Mouse (Mus musculus) brain, embryonic 18.5 days (tissue): ENCODE data around the gene Tmigd3.
"Not testable (repeated sequence)": the region's sequence is repeated elsewhere in the genome, so short reads cannot be mapped to it uniquely, and the experiment has no call there.

Experiments used
- DNase-seq: peaks from one replicate; pipeline ENCODE4 v3.0.0-alpha.2; 2012; ENCODE audit warnings: low read depth, low spot score

Gene Tmigd3

DNA sequence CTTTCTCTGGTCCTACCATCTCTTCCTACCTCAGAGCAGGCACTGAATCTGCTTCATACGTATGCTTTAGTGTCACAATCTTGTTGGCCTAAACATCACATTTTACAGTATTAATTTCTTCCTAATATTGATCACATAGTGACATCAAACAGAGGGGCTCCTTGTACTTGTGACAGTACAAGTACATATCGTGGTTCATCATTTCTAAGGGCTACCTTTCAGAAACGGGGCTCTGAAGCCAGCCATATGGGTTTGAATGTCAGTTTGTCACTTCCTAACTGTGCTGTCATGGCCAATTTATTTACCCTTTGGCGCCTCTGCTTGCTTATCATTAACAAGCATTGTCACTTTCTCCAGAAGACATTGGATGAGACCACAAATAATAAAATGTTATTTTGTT lies 30.8 kb downstream of the Tmigd3 start:
- no peak for DNase-seq

DNA sequence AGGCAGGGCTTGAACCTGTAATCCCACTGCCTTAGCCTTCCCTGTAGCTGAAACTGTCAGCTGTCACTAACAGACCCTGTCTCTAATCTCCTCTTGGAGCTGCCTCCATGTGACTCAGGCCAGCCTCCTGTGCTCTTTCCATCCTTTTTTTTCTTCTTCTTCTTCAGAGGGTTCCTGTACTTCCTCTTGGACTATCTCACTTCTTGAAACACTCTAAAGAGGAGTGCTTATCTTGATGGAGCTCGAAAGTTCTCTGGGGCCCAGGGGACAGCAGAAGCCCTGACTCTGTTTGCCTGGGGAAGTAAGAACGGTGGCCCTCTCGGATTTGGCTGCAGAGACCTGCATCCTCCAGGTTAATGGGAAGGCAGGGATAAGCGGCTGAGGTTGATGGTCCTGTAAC lies 33.5 kb downstream of the Tmigd3 start:
- DNase-seq, result no peak

DNA sequence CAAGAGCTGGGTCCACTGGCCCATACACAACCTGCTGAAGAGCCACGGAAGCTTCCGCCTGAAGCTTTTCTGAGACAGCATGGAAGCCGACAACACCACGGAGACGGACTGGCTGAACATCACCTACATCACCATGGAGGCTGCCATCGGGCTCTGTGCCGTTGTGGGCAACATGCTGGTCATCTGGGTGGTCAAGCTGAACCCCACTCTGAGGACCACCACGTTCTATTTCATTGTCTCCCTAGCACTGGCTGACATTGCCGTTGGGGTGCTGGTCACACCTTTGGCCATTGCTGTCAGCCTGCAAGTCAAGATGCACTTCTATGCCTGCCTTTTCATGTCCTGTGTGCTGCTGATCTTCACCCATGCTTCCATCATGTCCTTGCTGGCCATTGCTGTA lies 34.0 kb downstream of the Tmigd3 start:
- no peak for DNase-seq

DNA sequence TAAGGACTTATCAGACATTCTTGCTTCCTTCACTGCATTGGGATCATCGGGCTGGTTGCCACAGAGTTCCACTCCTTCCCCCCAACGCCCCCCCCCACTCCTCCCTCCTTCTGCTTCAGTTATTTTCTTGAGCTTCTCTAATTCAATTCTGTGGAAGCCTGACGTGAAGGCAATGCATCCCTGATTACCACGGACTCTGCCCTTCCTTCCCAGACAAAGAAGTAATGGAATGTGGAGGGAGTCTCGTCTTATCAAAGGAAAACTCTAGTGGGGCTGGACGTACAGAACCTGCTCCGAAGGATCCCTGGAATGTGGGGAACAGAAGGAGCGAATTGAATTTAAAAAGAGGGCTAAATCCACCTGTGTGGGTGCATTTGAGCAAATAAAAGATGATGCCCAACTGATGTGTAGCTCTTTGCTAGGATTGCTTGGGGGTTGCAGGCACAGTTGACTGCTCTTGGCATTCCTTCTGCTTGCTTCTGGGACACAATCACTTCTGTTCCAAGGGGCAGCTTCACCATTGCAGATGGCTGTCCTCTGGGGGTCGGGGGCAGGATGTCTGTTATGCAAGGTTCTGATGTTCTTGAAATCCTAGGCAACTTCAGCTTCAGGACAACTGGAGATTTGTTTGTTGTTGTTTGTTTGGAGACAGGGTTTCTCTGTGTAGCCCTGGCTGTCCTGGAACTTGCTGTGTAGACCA lies 37.4 kb downstream of the Tmigd3 start:
- DNase-seq, result no peak

DNA sequence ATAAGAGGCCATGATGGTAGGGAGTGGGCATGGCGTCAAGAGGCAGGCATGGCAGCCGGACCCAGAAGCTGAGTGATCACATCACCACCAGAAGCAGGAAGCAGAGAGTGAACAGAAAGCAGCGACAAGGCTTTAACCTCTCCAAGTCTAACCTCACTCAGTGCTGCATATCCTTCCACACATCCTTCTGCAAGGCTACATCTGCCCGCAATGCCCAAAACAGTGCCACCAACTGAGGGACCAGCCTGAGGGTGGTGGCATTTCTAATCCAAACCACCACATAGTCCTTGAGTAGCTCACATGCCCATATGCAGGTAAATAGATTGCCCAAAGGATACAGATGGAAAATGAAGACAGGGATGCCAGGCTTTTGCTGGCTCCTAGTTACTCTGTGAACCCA lies 38.3 kb downstream of the Tmigd3 start:
- DNase-seq, result no peak

DNA sequence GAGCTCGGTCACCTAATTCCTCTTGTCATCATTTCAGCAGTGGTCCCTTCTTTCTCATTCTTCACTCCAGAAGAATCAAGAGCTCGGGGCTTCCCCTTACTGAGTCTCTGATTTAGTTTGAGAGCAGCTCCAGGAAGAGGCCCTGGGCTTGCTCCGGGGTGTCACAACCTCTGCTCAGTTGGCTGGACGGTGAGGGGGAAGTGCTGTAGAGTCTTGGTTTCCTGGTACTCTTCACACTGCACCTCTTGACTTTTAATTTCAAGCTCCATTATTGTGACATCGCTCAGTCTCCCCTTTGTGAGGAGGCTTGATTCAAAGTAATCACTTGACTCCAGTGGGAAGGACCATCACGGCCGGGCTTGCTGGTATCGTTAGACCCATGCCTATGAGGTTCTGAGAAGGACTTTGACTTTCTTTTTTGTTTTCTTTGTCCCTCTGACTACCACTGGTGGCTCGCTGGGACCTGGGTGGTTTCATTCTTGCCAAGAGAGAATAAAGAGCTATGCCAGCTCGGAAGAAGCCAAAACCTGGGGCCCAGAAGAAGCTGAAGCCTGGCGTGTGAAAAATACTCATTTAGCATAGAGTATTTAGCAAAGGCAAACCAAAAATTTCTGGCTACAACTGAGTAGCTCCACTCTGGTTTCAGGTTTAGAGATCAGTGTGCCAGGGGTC lies 40.0 kb downstream of the Tmigd3 start:
- no peak for DNase-seq

DNA sequence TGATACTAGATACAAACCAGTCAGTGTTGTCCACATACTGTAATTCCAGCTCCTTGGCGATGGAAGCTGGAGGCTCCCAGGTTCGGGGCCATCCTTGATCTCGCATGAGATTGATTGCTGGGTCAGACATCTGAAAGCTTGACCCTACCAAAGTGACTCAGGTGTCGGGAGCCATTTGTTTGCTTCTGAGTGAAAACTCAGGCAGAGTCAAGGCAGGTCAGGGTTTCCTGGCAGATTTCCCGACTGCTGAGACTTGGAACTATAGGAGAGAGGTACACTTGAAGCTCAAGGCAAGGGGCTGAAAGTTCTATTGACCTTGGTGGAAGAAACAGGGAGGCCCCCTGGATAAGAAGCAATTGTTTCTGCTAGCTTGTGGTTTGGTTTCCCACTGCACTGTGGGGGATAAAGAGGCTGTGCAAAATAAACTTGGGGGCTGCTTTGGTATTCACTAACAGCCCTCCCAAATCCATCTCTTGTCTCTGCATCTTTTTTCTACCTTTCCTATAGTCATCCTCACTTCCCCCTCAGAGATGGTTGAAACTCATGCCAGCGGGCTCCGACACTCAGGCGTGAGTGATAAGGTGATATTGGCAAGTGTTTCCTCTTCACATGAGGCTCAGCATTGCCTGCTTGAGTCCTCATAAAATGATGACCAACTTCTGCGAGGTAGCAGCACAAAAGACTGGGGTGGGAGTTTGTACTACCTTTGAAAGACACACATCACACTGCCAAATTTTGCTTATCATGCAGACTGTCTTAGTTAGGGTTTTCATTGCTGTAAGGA lies 41.6 kb downstream of the Tmigd3 start:
- DNase-seq, result no peak

DNA sequence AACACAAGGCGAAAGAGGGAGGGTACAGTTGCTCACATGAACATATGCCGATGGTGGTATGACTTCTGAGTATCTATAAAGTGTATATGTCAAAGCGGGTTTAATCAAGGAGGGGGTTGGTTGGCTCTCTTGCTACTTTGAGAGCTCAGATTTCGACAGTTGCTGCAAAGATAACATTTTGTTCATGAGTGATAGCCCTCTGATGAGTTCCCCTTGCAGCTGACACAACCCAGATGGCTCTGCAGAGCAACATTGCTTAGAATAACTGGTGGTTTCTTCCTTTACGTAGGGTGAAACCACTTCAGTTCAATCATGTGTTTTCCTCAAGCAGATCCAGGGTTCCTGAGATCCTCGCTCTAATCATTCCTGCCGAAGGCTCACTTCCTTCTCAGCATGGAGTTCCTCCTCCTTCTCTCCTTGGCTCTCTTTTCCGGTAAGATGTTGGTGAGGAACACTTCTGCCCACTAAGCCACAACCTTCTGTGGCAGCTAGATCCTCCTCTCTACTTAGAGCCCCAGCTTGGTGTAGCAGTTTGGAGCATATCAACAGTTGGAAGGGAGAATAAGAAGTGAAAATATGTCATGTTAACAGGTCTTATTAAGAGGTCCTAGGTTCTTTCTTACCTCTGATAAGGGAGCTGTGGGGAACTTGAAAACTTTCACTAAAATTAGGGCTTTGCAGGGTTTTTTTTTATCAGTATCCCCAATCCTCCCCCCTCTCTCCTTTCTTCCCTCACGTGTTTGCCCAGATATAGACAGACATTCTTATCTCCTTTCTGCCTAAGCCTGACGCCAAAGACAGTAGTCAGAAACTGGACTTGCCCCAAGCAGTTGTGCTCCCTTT lies 43.4 kb downstream of the Tmigd3 start:
- no peak for DNase-seq

DNA sequence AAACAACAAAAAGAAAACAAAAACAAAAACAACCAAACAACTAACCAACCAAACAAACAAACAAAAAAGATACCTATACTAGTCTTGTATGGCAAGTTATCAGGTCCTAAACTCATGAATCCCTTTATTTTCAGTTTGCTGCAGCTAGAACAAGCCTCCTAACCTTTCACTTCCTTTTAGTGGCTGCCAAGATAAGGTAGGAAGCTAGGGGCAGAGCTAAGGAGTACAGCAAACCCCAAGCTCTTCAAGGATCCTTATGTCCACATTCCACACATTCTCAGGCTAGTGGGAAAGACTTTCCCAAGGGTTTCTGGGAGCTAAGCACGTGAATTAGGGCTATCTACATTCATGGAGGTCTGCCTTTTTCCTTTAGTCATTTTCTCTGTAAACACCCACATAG lies 44.6 kb downstream of the Tmigd3 start:
- no peak for DNase-seq

DNA sequence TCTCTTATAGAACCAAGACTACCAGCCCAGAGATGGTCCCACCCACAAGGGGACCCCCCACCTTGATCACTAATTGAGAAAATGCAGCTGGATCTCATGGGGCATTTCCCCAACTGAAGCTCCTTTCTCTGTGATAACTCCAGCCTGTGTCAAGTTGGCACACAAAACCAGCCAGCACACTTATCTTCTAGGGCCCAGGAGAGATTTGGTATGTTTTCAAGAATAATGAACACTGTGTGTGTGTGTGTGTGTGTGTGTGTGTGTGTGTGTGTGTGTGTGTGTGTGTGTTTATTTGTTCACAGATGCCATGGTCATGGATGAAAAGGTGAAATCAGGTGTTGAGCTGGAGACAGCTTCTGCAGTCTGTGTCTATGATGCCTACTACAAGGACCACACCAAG lies 45.8 kb downstream of the Tmigd3 start:
- DNase-seq, result not testable (repeated sequence)

DNA sequence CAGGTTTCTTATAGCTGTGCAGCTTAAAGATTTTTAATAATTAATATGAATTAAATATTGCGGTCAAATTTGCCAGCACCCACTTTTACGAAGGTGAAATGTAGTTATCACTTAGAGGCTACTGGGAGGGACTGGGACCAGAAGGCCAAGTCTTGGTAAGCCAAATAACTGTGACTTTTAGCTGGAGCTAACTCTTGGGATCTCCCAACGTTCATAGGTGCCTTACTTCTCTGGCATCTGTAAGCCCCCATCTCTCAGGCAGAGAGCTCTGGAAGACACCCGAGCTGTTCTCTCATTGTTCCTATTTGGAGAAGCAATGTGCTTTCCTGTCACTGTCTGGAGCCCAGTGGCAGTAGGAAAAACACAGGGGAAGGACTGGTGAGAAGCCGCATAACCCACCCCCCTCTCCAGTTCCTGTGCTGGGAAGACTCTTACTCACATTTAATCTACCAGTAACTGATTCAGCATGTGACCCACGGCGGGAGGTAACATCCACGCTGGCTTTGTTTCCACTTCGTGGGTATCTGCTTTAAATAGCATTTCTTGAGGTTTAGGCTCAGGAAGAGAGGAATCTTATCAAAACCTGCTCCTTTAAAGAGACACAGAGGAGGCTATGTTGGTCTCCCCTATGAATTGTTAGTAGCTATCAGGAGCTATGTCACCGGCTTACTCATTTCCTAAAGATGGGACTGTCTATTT lies 47.1 kb downstream of the Tmigd3 start:
- DNase-seq, result no peak

DNA sequence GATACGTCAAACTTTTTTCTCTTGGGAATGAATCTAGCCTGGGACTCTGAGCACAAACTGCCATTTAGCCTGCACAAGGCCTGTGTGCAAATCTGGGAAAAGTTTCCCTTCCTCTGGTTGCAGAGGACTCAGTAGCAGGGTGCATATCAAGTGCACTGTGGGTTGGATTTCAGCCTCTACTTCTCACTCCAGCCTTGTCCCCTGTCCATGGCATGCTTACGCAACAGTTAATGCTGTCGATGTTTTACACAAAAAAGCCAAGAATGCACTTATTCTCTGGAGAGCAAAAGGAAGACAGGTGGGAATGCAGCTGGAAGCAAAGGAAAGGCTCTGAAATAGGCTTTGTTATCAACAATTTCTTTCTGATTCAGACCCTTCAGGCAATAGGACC lies 47.6 kb downstream of the Tmigd3 start:
- no peak for DNase-seq

DNA sequence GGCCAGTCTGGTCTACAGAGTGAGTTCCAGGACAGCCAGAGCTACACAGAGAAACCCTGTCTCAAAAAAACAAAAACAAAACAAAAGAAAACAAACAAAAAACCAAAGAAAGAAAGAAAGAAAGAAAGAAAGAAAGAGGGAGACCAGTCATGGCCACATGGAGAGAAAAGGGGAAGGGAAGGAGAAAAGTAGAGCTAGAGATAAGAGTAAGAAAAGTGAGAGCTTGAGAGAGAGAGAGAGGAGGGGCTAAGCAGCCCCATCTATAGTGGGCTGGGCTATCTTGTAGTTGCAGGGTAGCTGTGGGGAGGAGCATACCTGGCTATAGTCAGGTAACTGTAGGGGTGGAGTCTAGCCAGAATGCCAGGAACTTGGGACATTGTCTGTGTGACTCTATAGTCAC lies 50.0 kb downstream of the Tmigd3 start:
- not testable (repeated sequence) for DNase-seq

DNA sequence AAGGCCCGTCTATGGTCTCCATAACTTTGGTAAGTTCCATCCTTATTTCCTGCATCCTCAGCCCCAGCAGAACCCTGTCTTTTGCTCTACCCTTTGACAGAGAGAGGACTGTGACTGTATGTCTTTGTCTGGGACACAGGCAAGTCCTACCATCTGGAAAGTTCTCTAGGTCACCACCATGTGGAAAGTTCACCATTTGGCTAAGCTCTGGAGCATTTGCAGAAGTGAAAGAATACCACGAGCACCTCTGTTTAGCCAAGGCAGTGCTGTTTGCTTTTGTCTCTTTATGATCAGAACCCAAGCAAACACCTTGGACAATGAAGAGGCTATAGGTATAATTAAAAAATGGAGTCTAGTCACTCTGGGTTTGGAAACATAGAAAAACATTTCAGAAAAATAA lies 51.3 kb downstream of the Tmigd3 start:
- no peak for DNase-seq

DNA sequence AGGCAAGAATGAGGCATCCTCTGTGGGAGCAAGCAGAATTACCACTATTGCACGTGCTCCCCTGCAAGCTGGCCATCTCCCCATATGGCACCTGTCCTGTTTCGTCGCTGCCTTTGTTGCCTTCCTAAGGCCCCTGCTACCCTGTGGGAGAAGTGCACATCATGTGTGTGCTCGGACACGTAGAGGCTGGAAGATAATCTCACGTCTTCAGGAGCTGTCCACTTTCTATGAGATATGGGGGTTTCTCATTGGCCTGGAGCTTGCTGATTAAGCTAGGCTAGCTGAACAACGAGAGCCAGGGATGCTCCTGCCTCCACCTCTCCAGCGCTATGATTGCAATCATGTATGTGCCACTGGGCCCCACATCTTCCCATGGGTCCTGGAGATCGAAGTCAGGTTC lies 53.9 kb downstream of the Tmigd3 start:
- DNase-seq, result no peak

DNA sequence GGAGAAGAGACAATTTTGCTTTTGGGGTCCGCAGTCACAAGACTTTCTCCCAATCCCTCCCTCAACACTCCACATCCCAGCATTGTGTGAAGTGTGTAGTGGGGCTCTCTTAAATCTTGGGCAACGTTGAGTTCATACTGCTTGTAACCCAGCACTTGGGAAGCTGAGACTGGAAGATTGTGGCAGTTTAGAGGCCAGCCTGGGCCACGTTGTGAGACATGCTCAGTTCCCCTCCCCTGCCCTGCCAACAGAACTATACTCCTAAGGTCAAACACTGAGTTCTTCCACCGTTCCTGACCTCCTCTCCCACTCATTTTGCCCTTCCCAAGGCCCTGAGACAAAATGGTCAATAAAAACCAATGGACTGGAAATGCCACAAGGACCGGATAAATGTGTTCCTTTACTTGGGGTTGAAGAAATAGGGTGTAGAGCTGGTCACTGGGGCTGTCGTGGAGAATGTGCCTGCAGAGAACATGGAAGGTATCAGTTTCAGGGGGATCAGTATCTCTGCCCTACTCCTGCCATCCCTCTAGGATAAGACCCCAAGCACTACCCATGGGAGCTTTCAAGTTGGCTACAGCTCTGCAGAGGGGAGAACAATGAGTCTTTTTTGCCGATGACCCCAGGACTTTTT lies 57.0 kb downstream of the Tmigd3 start:
- no peak for DNase-seq

DNA sequence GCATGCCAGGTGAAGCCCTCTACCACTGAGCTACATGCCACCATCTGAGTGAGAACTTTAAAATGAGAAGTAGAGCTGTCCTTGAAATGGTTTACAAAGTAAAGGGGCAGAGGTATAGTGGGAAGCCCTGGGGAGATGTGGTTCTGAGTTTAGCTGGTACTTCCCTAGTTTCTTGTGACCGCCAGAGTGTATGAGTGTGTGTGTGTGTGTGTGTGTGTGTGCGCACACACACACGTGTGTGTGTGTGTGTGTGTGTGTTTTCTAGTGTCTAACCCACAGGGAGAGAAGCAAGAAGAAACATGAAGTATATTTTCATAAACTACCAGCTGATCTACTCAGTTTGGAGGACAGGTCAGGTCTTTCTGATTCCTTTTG lies 57.5 kb downstream of the Tmigd3 start:
- no peak for DNase-seq

DNA sequence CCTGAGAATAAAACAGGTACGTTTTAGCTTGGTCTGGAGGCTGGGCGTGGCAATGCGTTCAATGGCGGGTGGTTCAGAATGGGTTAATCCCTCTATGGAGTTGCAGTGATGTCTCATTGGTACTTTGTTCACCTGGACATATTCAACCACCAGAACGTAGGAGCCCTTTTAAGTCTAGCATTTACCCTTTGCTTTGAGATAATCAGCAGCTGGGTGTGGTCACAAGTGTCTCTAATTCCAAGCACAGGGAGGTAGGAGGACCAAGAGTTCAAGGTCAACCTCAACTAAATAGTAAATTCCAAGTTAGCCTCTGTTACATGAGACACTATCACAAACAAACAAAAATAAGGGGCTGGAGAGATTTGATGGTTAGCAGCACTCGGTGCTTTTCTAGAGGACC lies 58.1 kb downstream of the Tmigd3 start:
- DNase-seq, result no peak

DNA sequence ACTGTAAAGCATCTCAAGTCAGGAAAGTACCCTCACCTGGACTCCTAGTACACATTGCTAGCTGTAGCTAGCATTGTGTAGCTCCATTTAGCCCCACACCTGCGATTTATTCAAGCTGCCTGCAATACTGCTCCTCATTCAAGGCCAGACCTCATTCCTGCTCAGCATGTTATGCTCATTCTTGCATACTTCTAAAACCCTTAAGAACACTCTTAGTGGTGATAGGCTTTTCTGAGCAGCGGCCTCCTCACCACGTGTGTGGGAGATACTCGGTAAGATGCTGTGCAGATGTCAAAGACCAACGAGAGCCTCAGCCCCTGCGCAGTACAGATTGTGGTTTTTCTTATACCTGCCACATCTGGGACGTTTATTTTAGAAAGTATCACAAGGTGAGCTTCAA lies 59.1 kb downstream of the Tmigd3 start:
- no peak for DNase-seq

DNA sequence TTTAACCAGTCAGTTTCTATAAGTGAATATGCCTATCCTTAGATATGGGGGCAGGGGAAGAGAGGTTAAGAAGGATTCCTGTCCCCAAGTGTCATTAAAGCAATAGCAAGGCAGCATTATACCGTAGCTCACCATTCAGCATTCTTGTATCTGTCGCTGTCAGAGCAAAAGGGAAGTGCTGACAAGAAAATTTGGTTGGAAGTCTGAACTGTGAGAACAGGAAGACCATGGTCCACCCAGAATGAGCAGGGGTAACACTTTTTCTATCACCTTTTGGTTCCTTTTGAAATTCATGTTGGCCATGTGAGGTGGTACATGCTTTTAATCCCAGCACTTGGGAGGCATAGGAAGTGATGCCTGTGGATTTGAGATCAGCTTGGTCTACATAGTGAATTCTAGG lies 60.4 kb downstream of the Tmigd3 start:
- no peak for DNase-seq
